17 mouse cellular contexts compared by ENCODE assay signal in the genomic region with DNA sequence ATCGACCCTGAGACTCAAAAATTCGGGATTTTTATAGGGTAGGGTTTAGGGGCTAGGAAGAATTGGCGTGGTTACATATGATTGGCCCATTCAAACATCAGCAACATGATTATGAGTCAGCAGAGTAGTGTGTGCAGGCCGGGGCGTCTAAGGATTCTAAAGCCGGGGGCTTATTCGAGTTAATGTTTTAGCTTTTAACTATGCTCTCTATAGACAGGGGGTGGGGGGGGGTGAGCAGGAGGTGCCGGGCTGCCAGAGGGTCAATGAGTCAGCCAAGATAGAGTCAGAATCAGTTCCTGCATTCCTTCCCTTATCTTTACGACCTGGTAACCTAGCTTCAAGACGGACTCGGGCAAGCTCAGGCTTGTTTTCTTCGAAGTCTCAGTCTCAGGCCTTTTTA.
"Had no signal": no experiment of that assay in that cellular context is flagged by ENCODE, and none has a peak within 500 bp of the region (broad histone marks: within the 10 kb centered on the region; RNA-seq: fewer than 3 reads in every experiment).

No protein-coding gene starts in this region.

- H3K27ac ChIP-seq: layer of hippocampus, adult 2 months; left cerebral cortex, adult 2 months; limb, embryonic 10.5 days; liver, embryonic 13.5 days; lung, embryonic 15.5 days; macrophage; midbrain, embryonic 15.5 days; neural tube, embryonic 12.5 days had no signal

- H3K9me3 ChIP-seq: limb, embryonic 10.5 days; liver, embryonic 13.5 days; lung, embryonic 15.5 days; megakaryocyte, embryonic 14.5 days; midbrain, embryonic 15.5 days; neural tube, embryonic 12.5 days had no signal

- ATAC-seq: liver, postnatal 0 days; midbrain, embryonic 15.5 days had no signal

- H3K27me3 ChIP-seq: liver, embryonic 13.5 days; lung, embryonic 15.5 days; megakaryocyte, embryonic 14.5 days; midbrain, embryonic 15.5 days; neural tube, embryonic 12.5 days had no signal

- H3K4me3 ChIP-seq: layer of hippocampus, adult 2 months; left cerebral cortex, adult 2 months; limb, embryonic 10.5 days; liver, embryonic 13.5 days; lung, embryonic 15.5 days; megakaryocyte, embryonic 14.5 days; midbrain, embryonic 15.5 days; neural tube, embryonic 12.5 days had no signal

- H3K4me2 ChIP-seq: liver, embryonic 13.5 days; lung, embryonic 15.5 days; midbrain, embryonic 11.5 days; midbrain, embryonic 15.5 days; neural tube, embryonic 12.5 days had no signal

- DNase-seq: kidney, adult 18-20 months; kidney, postnatal 10 days; kidney, postnatal 4 days; liver, embryonic 13.5 days; liver, postnatal 0 days; lung, postnatal 14 days; thymus, adult 2 months; thymus, postnatal 36 days had no signal

- H3K36me3 ChIP-seq: limb, embryonic 10.5 days; liver, embryonic 13.5 days; lung, embryonic 15.5 days; midbrain, embryonic 15.5 days; neural tube, embryonic 12.5 days had no signal

- H3K4me1 ChIP-seq: limb, embryonic 10.5 days; liver, embryonic 13.5 days; lung, embryonic 15.5 days; megakaryocyte, embryonic 14.5 days; midbrain, embryonic 15.5 days; neural tube, embryonic 12.5 days had no signal

- H3K9ac ChIP-seq: liver, embryonic 13.5 days; liver, postnatal 0 days; lung, embryonic 15.5 days; midbrain, embryonic 15.5 days; neural tube, embryonic 12.5 days had no signal
